Mouse (Mus musculus): Measurements from ENCODE around the gene Ddx58. TPM values are rescaled to one million over a fixed set of nuclear protein-coding genes. Genes with fewer than 3 reads are reported as not detected.

Gene Ddx58
- polyA plus RNA-seq (2014; fragmentation: Illumina TruSeq; extraction: RNeasy Lipid Tissue Mini Kit (QIAGEN cat#74804); ENCODE audit: low read depth, low replicate concordance), result 5.5 TPM

GRCm38 (mm10) chr4:40239409-40240271 lies at the start of gene Ddx58:
TSS of gene Ddx58 (minus strand) at chr4:40239828.

GRCm38 (mm10) chr4:40279276-40279900 lies 39.8 kb upstream of the Ddx58 start, which contains the start of gene Ndufb6:
TSS of gene Ndufb6 (minus strand) at chr4:40279421.

DNA sequence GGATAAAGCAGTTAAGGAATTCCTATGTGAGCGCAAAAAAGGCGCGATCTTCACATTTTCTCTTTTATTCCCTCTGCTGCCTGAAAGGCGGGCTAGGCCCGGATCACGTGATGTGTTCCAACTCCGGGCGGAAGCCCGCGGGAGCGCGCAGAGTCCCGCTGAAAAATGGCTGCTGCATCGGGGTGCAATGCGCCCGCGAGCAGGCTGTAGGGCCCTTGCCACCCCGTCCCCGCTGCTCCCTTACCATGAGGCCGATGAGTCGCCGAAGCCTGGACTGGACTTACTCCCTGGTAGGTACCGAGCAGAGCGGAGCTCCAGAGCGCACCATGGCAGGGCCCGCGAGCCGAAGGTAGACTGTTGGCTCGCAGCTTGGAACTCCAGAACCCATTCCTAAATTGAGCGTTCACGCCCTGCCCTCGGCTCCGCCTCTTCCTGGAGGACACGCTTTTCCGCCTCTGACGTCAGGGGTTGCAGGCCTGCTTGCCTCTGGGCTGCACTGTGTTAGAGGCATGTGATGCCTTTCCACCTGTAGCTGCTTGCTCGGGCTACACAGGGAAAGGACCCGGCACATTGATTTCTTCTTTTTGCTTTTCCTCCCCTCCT lies 29.9 kb upstream of the Ddx58 start, which contains the start of the genes Smim27 and Topors:
Smim27 (plus strand) TSS at position 150 of the 603 bp plus-strand sequence.
Topors (minus strand) TSS at position 421 of the 603 bp plus-strand sequence.

Other genes starting within 250 kb of the Ddx58 start
- gene Aco1, start 96.7 kb downstream of the Ddx58 start, polyA plus RNA-seq (2014; fragmentation: Illumina TruSeq; extraction: RNeasy Lipid Tissue Mini Kit (QIAGEN cat#74804); ENCODE audit: low read depth, low replicate concordance), result 6.8 TPM
- gene Smim27, start 29.8 kb upstream of the Ddx58 start, polyA plus RNA-seq (2014; fragmentation: Illumina TruSeq; extraction: RNeasy Lipid Tissue Mini Kit (QIAGEN cat#74804); ENCODE audit: low read depth, low replicate concordance), result 6.5 TPM
- gene Topors, start 30.0 kb upstream of the Ddx58 start, polyA plus RNA-seq (2014; fragmentation: Illumina TruSeq; extraction: RNeasy Lipid Tissue Mini Kit (QIAGEN cat#74804); ENCODE audit: low read depth, low replicate concordance), result 82.9 TPM
- 73.1 TPM for gene Ndufb6, start 39.6 kb upstream of the Ddx58 start, polyA plus RNA-seq (2014; fragmentation: Illumina TruSeq; extraction: RNeasy Lipid Tissue Mini Kit (QIAGEN cat#74804); ENCODE audit: low read depth, low replicate concordance)
- gene Tmem215, start 232.4 kb upstream of the Ddx58 start, polyA plus RNA-seq (2014; fragmentation: Illumina TruSeq; extraction: RNeasy Lipid Tissue Mini Kit (QIAGEN cat#74804); ENCODE audit: low read depth, low replicate concordance), result 0.08 TPM